Mouse (Mus musculus) induced T-regulatory cell, adult 2 months (primary cell): ENCODE data around the gene Vmn1r177.
"Not testable (repeated sequence)": the region's sequence is repeated elsewhere in the genome, so short reads cannot be mapped to it uniquely, and the experiment has no call there.

ENCODE experiments used
- DNase-seq: peaks from one replicate; pipeline ENCODE4 v3.0.0-alpha.2; 2012; ENCODE audit warnings: low read depth

Vmn1r177 gene

GRCm38 (mm10) chr7:23866349-23866748 lies at the start of gene Vmn1r177:
Vmn1r177 (minus strand) TSS chr7:23866449.
- DNase-seq, result not testable (repeated sequence)

- no peak for DNase-seq
Measured at GRCm38 (mm10) chr7:23891709-23892108, 25.5 kb upstream of the Vmn1r177 start, which contains the start of gene Vmn1r178. Vmn1r178 (plus strand) TSS chr7:23892009.

DNA sequence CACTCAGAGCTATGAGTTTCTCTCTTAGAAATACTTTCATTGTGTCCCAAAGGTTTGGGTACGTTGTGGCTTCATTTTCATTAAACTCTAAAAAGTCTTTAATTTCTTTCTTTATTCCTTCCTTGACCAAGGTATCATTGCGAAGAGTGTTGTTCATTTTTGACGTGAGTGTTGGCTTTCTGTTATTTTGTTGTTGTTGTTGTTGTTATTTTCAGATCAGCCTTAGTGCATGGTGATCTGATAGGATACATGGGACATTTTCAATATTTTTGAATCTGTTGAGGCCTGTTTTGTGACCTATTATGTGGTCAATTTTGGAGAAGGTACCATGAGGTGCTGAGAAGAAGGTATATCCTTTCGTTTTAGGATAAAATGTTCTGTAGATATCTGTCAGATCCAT lies 10.7 kb upstream of the Vmn1r177 start:
- DNase-seq, result not testable (repeated sequence)

GRCm38 (mm10) chr7:23837272-23837671 lies 29.0 kb downstream of the Vmn1r177 start, which contains the start of gene Vmn1r176:
Vmn1r176 (minus strand) TSS chr7:23837372.
- DNase-seq, result not testable (repeated sequence)
